Mouse (Mus musculus) retina, adult 2 months (tissue): Measurements from ENCODE around the gene Gm10310.
"Not testable (repeated sequence)": the region's sequence is repeated elsewhere in the genome, so short reads cannot be mapped to it uniquely, and the experiment has no call there.

ENCODE experiments used
- DNase-seq: peaks from one replicate; pipeline ENCODE4 v3.0.0-alpha.2; 2012; ENCODE audit warnings: low read depth, low spot score

Gene Gm10310

GRCm38 (mm10) chr10:129984962-129985361 lies at the start of gene Gm10310:
Gm10310 (minus strand) TSS chr10:129985062.
- not testable (repeated sequence) for DNase-seq

- no peak for DNase-seq
Observed at GRCm38 (mm10) chr10:130030048-130030447, 45.2 kb upstream of the Gm10310 start, which contains the start of gene Olfr821. Olfr821 (plus strand) TSS chr10:130030348.

GRCm38 (mm10) chr10:130012321-130012720 lies 27.5 kb upstream of the Gm10310 start, which contains the start of gene Olfr820:
Olfr820 (plus strand) TSS chr10:130012621.
- no peak for DNase-seq

GRCm38 (mm10) chr10:130005366-130005765 lies 20.5 kb upstream of the Gm10310 start:
- not testable (repeated sequence) for DNase-seq

- not testable (repeated sequence) for DNase-seq
Observed at GRCm38 (mm10) chr10:130004104-130004503, 19.2 kb upstream of the Gm10310 start.

GRCm38 (mm10) chr10:129981867-129982266 lies 3.0 kb downstream of the Gm10310 start:
- not testable (repeated sequence) for DNase-seq

GRCm38 (mm10) chr10:129976040-129976439 lies 8.8 kb downstream of the Gm10310 start, which contains the start of gene Olfr247:
Olfr247 (minus strand) TSS chr10:129976140.
- DNase-seq = not testable (repeated sequence)

GRCm38 (mm10) chr10:129972994-129973393 lies 11.9 kb downstream of the Gm10310 start:
- DNase-seq = not testable (repeated sequence)

- DNase-seq = not testable (repeated sequence)
Observed at GRCm38 (mm10) chr10:129967166-129967565, 17.7 kb downstream of the Gm10310 start, which contains the start of gene Olfr819. Olfr819 (minus strand) TSS chr10:129967266.

GRCm38 (mm10) chr10:129966232-129966631 lies 18.6 kb downstream of the Gm10310 start:
- not testable (repeated sequence) for DNase-seq

- DNase-seq = no peak
Observed at GRCm38 (mm10) chr10:129949000-129949399, 35.9 kb downstream of the Gm10310 start, which contains the start of gene Olfr818. Olfr818 (minus strand) TSS chr10:129949100.
